In genomic region chr3:100951531-100951930, GRCm38 (mm10) we compare ENCODE assay signal across 16 mouse cellular contexts.
DNase-seq lines count a peak whose midpoint lies in the region; ATAC-seq lines count a peak whose summit lies in the region.
"Had no signal": no experiment of that assay in that cellular context is flagged by ENCODE, and none has a peak within 500 bp of the region (broad histone marks: within the 10 kb centered on the region; RNA-seq: fewer than 3 reads in every experiment).

No protein-coding gene starts in this region.

- ATAC-seq in frontal cortex, adult (ENCODE audit: low TSS enrichment): peak; percentile 44; the same call in 1 of the 2 replicates
- ATAC-seq: activated CD4-positive, CD25-positive, alpha-beta regulatory T cell, adult 4 months; forebrain, embryonic 13.5 days; forebrain, embryonic 16.5 days; hindbrain, postnatal 0 days; inflammation-experienced regulatory T-cells, adult 6 months; intestine, embryonic 16.5 days had no signal

- peak; percentile 73 for DNase-seq in cerebellum, postnatal 10 days
- no peak for DNase-seq in cerebellum, adult 9-10 months
- no peak for DNase-seq in frontal cortex, postnatal 25 days (ENCODE audit: low spot score in 2 of 2)
- DNase-seq in layer of hippocampus, adult 11-12 months (ENCODE audit: low spot score): peak; percentile 22
- no peak for DNase-seq in layer of hippocampus, adult 9-11 months
- DNase-seq in brain, adult 2 months (ENCODE audit: low read depth, low spot score): peak; percentile 34
- DNase-seq: adrenal gland, adult 8-10 months; adrenal gland, postnatal 25 days; gastrocnemius, postnatal 25 days had no signal

Comparison
In these comparisons a context has a peak if more than half of its experiments do, and no peak if none do; other contexts are left out.
1. DNase-seq: peak in cerebellum, postnatal 10 days (2 of 2), layer of hippocampus, adult 11-12 months (single experiment) and brain, adult 2 months (single experiment); none in cerebellum, adult 9-10 months (single experiment), frontal cortex, postnatal 25 days (0 of 2) and layer of hippocampus, adult 9-11 months (single experiment).